Mouse (Mus musculus) spleen, postnatal 14 days (tissue): ENCODE results near the gene Il10rb.

Experiments
- DNase-seq, 2 experiments: peaks; one replicate each; pipeline ENCODE4 v3.0.0; 2021 to 2022; ENCODE audit warnings: low spot score in 2 of 2

The Il10rb gene

DNA sequence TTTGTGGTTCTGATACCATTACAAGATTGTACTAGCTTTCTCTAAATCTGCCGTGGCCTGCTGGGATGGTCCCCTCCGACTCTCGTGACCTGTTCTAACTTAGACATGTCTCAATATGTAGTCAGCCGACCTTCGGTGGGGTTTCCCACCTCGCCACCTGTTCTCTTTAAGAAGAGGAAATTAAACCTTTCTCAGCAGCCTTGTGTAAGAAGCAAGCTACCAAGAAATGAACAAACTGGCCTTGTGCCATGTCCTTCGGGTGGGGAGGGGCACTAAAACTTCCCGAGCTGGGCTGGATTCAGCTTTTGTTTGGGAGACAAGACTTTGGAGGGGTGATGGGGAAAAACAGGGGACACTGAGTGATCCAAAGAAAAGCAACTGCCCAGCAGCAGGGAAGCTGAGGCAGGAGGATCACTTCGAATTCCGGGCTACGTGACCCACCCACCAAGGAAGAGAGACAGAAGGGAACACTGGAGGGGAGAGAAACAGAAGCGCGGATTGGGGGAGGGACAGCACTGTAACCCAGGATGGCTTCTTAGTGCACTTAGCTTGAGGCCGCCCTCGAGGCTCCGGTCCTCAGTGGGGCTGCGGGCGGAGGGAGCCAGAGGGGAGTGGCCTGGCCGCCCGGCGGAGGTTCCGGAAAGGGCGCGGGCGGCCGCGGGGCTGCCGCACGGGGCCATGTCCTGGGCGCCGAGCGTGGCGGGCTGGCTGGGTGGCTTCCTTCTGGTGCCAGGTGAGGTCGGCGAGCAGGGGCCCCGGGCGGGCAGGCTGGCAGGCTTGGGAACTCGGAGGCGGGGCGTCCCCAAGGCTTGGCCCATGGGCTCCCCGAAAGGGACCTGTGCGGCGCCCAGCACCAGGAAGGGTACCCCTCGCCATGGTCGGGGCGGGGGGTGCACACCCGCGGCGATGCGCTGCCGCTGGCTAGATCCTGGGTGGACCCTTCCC is at the start of gene Il10rb:
Il10rb (plus strand) TSS at position 525 of the 945 bp plus-strand sequence.
- DNase-seq = peak; percentile 76 to 82

DNA sequence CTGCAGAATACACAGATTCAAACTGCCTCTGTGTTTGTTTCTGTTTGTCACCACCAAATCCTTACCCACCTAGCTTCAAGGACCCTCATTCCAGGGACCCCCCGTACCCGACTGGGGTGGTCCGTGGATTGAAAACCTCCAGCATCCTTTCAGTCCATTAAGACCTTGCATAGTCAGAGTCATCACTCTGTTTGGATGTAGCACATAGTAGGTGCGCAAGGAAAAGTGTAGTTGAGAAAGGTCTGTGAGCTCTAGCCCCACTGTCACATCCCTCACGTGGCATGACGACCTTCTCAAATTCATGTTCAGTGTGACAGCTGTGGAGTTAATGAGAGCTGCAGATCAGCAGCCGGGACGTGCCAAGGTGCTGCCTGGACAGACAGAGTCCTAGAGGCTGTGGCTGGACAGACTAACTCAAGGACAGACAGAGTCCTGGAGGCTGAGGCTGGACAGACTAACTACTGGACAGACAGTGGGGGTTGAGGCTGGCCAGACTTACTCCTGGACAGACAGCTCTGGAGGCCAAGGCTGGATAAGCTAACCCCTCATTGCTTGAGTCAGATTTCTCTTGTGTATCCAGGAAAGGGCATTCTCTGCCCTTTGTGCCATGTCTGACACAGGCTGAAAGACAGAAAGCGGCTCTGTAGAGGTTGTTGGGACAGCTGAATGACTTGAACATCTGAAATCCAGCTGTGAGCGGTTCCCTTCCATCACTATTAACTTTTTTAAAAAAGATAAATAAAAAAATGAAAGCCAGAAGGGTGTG is 49.0 kb upstream of the Il10rb start:
- DNase-seq = no peak

DNA sequence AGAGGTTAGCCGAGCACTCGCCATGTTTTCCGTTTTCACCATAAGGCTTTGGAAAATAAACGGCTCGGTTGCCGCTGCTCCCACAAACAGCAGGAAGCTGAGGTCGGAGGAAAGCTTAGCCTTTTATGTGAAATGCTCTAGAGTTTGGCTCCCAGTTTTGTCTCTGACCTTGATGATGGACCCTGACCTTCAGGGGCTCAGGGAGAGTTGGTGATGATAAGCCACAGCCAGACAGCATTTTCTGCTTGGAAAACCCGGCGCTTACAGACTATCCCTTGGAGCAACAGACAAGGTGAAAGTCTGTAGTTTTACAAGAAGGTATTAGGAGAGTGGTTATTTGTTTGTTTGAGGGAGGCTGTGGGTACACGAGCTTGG is 48.5 kb upstream of the Il10rb start:
- no peak for DNase-seq

DNA sequence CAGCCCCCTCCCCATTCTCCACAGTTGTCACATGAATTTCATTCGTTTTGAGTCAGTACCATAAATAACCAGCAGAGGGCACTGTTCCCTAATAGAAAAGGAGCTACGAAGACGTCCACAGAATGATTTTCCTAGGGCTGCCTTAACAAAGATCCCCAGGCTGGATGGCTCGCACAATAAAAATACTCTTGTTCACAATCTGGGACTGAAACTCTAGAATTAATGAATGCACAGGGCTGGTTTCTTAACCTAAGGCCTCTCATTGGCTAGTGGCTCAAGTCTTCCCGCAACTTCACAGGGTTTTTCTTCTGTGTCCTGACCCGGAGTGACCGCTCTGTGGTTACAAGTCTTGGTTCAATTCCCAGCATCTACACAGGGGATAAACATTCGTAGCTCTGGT is 47.4 kb upstream of the Il10rb start:
- peak in 1 of 2 experiments; percentile 56 for DNase-seq

DNA sequence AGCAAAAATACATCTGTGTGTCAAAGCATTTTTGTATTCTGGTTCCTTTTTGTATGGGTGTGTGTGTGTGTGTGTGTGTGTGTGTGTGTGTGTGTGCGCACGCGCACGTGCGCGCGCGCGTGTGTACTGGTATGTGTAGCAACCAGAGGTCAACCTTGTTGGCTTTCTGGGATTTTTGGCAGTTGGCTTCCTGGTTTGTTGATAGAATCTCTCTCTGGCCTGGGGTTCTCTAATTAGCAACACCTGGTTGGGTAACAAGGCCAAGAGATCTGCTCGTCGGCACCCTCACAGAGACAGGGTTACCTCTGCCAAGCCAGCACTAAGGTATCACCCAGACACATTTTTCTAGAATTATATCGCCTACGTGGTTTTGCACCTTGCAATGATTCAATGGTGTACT is 46.4 kb upstream of the Il10rb start:
- no peak for DNase-seq

DNA sequence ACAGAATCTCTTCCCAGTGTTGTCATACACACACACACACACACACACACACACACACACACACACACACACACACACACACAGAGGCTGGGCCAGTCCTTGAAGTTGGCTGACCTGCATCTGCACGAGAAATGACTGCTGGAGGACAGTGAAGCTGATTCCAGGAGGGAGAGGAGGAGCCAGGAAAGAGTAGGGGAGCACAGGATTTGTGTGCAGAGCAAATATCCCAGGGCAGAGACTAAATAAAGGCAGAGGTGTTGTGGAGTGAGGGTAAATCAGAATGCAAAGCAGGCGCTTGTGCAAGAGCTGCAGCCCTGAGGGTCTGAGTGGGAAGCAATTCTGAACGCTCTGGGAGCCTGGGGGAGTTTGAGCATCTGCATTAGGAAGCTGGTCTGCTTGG is 45.8 kb upstream of the Il10rb start:
- DNase-seq = no peak

DNA sequence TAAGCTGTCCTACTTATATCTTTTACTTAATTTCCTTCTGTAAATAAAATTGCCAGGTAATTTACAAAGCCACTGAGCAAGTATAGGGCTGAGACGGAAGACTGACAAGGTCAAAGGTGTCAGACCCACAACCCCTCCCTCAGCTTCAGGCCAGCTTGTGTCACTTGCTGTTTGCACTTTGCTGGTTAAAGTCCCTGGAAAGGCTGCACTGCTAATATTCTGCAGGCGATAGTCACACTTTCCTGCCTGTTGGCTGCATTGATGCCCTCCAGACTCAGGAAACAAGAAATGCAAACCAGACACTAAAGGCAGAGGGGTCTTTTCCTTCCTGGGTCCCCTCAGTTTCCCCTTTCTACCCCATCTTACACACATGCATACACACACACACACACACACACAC is 44.0 kb upstream of the Il10rb start:
- no peak for DNase-seq

DNA sequence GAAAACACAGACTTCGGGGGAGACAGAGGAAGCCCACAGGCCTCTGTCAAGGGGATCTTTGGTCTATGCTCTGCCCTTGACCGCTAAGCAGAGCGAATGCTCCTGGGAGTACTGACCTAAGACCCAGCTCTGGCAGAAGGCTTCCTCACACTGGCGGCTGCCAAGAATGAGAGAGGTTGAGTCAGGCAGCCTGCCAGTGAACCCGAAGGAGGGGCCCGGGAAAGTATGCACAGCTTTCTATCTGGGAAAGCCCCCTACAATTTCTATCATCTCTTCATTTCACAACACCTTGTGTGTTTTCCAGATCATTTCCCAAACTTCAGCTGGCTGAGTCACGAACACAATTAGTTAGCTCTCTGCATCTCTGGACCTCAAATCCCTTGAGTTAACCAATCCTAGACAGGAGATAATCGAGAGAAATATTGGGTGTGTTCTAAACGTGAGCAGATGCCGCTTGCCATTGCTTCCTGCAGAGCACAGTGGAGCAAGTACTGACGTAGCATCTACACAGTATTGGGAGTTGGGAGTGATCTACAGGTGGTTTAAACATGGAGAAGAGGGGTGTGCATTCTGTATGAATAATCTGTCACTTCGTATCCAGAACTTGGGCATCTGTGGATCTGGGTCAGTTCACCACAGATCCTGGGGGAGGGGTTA is 43.2 kb upstream of the Il10rb start:
- no peak for DNase-seq

DNA sequence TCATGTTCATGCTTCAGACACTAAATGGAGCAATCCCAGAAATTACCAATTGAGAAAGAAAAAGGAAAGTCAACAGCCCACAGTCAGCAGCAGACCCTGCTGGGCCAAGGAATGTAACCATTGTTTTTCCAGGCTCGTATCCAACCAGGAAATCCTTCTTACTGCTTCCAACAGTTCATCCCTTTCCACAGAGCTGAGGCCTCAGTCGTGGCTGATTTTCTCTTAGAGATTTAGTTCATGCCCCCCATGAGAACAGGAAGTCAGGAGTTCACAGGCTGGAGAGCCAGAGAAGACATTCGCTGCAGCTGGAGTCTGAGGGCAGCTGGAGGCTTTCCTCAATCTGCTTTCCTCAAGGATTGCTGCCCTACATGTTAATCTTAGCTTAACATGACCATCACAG is 42.5 kb upstream of the Il10rb start:
- DNase-seq = no peak

DNA sequence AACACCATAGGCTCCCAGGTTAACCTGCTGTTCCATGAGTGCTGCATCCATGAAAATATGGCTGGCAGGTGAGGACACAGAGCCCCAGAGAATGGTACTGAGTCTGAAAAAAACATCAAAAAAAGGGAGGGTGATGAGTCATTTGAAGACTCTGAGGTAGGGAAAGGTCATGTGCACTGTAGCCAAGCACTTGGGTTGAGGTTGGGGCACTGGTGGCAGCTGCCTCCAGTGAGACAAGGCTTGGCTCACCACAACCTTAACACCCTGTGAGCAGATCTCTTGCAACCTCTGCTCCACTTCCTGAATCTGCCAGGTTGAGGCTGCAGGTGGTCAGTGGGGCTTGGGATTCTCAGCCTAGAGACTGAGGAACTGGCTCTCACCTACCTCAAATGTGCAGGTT is 39.4 kb upstream of the Il10rb start:
- no peak for DNase-seq

DNA sequence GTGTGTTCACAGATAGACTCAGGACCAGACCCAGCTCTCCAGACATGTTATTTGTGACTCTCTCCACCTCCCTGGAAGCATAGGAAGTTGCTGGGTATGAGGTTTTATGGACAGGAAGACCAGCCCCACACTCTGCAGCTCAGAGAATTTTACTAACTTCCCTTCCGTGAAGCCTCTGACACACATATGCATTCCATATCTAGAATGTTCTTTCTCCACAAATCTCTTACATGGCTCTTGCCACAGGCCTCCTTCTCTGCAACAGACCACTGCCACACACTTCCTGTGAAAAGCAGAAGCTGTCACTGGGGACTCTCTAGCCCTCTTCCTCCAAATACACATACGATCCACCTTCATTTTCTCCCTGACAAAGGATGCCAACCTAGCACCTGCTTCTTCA is 38.9 kb upstream of the Il10rb start:
- no peak for DNase-seq

DNA sequence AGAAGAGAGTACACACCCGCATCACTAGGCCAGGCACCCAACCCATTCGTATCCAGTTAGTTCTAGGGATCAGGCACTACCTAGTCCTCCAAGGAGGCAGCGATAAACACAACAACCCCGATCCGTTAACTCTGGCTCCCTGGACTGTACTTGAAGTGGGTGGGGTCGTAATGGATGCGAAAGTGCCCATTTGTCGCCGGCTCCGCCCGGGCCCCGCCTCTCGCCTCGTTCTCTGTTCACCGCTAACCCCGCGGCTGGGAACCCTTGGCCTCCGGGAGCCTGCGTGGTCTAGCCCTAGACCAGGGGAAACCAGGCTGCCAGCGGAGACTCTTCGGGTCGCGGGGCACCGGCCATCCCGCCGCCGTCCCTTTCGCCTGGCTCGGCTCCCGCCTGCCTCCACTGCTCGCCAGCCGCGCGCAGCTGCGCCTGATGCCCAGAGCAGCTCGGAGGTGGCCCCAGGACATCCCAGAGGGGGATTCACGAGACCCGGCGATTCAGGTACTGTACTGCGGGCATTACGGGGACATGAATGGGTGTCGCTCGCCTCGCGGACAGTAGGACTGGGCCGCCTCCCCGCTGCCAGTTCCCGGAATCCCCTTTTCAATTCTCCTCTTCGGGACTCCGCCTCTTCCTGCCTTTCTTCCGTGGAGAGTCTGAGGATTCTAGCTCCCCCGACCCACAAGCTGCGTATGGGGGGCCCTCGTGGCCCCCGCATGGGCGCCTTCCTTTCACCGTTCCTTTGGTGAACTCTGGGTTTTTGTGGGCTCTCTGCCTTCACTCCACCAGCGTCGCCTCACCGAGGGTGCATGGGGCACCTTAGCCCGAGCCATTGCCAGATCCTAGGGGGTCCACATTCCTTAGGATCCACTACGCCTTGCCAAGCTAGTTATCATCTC is 33.1 kb upstream of the Il10rb start, which contains the start of gene Ifnar2:
Ifnar2 (plus strand) TSS at position 207 of the 896 bp plus-strand sequence.
- DNase-seq = peak; percentile 77 to 83

DNA sequence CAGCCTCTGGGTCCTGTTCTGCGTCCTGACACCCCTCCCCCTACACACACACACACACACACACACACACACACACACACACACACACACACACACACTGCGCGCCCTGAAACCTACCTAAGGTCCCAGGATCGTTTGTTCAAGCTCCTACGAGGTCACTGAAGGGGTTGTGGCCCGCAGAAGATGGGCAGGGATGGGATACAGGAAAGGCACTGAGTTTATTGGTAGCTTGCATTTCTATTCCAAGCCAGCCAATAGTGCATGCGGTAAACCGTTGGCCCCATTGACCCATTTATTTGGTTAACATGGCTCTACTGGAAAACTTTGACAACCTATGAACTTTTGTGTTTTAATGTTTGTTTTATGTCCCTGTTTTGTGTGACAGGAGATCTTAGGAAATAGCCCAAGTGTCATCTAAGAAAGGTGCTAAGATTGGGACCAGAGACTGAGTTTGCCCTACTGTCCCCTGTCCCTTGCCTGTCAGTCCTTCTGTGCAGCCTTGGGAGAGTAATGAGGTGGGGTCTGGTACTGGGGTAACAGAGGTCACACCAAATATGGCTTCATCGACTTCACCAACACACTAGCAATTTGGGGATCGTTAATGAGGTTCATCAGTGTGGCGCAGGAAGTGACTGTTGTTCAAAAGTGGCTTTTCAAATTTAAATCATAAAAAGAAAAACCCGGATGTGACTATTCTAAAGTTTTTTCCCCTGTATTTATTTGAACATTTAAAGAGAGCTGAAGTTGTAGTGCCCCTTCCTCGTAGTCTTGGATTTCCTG is 32.3 kb upstream of the Il10rb start:
- DNase-seq = peak in 1 of 2 experiments; percentile 26

DNA sequence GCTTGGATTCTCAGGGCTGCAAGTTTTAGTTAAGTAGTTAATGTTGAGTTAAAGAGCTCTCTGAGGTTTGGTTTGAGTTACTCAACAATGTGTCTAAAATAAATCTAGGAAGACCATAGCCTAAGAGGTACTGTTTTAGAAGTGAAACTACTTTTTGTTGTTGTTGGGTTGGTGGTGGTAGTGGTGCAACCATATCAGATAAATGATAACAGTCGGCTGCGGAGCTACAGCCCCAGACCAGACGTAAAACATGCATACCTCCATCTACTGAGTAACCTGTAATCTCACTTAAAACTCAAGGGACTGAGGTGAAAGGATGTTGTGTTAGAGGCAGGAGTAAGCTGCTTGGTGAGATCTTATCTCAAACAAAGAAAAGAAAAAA is 31.7 kb upstream of the Il10rb start:
- no peak for DNase-seq

DNA sequence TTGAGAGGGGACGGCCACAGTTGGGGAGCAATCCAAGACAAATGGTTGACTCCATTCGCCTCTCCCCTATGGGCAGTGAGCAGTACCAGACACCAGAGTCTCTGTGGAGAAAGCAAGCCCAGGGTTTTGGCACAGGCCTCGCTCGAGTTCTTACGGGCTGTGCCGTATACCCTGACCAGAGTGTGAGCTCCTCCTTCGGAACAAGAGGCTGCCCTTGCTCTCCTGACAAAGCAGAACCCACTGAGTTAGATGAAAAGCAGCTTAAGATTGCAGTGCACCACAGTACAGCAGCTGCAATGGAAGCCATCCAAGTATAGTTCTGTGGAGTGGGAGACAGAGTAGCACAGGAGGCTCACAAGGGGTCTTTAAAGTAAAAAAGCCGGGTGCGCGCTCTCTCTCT is 29.3 kb upstream of the Il10rb start:
- no peak for DNase-seq

DNA sequence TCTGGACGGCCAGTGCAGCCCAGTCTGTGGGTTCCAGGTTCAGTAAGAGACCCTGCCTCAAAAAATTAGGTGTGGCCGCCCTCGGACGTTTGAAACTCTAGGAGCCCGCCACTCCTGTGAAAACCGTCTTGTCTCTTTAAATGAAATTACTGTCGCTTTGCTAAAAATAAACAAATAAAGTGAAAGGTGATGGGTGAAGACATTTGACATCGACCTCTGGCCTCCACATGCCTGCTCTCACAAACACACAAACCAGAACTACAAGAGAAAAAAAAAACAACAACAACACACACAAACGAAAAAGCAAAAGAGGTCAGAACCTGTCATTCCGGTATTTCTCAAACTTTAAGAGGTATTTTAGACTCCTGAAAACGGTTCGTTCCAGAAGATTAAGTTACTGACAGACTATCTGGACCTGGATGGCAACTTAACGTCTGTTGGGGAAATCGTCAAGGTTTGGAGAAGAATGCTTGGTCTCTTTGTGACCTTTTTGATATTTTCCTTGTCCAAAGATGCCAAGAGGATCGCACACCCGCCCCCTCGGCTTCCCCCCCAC is 27.5 kb upstream of the Il10rb start:
- no peak for DNase-seq

DNA sequence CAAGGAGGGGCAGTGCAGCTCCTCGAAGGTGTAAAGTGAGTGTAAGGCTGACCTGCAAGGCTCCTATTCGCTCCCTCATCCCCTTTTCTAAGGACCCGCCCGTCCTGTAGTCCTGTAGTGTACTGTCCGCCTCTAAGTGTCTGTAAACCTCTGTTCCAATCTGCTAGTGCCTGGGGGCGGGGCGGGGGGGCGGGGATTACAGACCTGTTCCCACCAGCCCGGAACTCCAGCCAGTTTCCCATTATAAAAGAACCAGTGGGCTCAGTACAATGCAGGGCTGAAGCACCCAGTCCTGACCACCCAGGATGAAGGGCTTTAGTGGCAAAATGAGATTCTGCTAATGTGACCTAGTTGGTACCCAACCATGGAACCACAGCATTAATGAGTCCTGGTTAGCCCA is 27.0 kb upstream of the Il10rb start:
- no peak for DNase-seq

DNA sequence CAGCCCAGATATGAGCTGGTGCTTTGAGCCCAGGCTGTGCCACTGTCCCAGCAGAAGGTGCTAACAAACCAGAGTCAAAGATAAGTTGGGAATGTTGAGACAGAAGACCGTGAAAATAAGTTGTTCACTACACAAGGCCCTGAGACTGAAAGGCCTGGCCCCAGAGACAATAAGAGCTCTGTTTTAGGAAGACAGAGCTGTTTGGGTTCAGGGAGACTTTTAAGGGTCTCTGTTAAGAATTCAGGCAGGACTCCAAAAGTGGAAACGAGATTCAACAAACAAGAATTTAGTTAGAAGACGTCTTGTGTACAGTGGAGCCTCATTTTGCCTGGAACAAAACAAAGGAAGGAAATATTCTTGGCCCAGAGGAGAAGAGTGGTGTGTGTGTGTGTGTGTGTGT is 26.6 kb upstream of the Il10rb start:
- no peak for DNase-seq

DNA sequence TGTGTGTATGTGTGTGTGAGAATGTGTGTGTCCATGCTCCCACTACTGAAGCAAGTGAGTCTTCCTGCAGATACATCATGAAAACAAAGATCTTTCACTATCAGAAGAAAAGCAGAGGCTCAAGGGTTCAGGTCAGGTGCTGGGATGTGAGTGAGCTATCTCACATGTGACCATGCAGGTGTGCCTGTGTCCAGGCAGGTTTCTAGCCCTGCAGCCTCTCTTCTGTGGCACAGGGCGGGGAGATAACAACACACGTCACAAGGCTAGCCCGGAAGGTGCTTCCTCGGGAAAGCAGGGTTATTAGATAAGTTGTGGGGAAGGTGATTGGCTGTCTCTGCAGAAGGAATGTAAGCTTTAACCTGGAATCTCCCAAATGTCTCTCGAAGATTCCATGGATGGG is 25.8 kb upstream of the Il10rb start:
- no peak for DNase-seq

DNA sequence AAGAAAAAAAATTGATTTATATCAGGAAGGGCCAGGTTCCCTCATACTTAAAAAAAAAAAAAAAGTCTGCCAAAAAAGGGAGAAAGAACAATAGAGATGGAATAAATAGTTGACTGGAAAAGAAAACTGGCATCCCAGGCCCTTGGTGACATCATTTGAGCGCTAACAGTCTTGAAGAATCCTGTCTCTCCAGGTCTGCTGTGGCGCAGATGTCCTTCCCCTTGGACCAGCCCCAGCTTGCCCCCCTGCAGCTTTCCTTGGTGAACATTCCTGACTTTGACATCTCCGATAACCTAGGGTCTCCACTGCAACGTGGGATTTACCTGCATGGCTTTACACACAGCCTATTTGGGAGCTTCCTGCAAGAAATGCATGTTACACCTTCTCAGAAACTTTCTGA is 24.4 kb upstream of the Il10rb start:
- no peak for DNase-seq
